Mouse (Mus musculus) lung, embryonic 16.5 days (tissue): Measurements from ENCODE around the gene Gpc3. TPM values are rescaled to one million over a fixed set of nuclear protein-coding genes. Genes with fewer than 3 reads are reported as not detected.
"Not testable (repeated sequence)": the region's sequence is repeated elsewhere in the genome, so short reads cannot be mapped to it uniquely, and the experiment has no call there.

Experiments
- ATAC-seq: fragments of 200-750 bp; cut with Nextera tagmentation; 2 replicates; pipeline ENCODE4 v1.8.0; 2017; ENCODE audit warnings: low read depth, mild to moderate bottlenecking, moderate library complexity
- H3K27ac ChIP-seq: fragments of 300-500 bp; sonication (generic); 2 replicates; pipeline ENCODE4 v1.5.1; 2014; ENCODE audit warnings: mild to moderate bottlenecking, control low read depth, low read length
- H3K27me3 ChIP-seq: fragments of 300-500 bp; sonication (generic); 2 replicates; pipeline ENCODE4 v1.6.1; 2014; ENCODE audit warnings: low read depth, low read length, mixed read lengths; ENCODE audit not compliant: control insufficient read depth, insufficient read depth
- H3K36me3 ChIP-seq: fragments of 300-500 bp; sonication (generic); 2 replicates; pipeline ENCODE4 v1.6.1; 2014; ENCODE audit warnings: low read length; ENCODE audit not compliant: control insufficient read depth, insufficient read depth
- H3K4me1 ChIP-seq: fragments of 300-500 bp; sonication (generic); replicated peaks from 2 replicates; pipeline ENCODE4 v1.6.1; 2014; ENCODE audit warnings: low read length, mixed read lengths; ENCODE audit not compliant: control insufficient read depth, insufficient read depth
- H3K4me2 ChIP-seq: fragments of 300-500 bp; sonication (generic); 2 replicates; pipeline ENCODE4 v1.6.1; 2014; ENCODE audit warnings: low read depth, low read length, control low read depth
- H3K4me3 ChIP-seq: fragments of 300-500 bp; sonication (generic); 2 replicates; pipeline ENCODE4 v1.5.1; 2014; ENCODE audit warnings: mild to moderate bottlenecking, low read length, control low read depth
- H3K9ac ChIP-seq: fragments of 300-500 bp; sonication (generic); 2 replicates; pipeline ENCODE4 v1.6.1; 2014; ENCODE audit warnings: low read length, control low read depth
- H3K9me3 ChIP-seq: fragments of 300-500 bp; sonication (generic); 2 replicates; pipeline ENCODE4 v1.6.1; 2016; ENCODE audit warnings: low read length; ENCODE audit not compliant: control insufficient read depth
- WGBS: fragments of 180-500 bp; shearing (Covaris S2); extraction: QIAGEN DNeasy Blood & Tissue Kit; methylation state at CpG from one replicate; pipeline ENCODE4 v1.1.7; 2014; 5-methylcytosine and 5-hydroxymethylcytosine counted together
- polyA plus RNA-seq: library from polyadenylated mRNA; unstranded; fragments of >200 nt; fragmentation: Nextera tagmentation; extraction: Ambion mirVana; gene quantifications from 2 replicates; pipeline ENCODE4 v1.2.1, GENCODE M21; 2015

Gene Gpc3
- polyA plus RNA-seq, 1 experiment from 2014 or later: 477 TPM

DNA sequence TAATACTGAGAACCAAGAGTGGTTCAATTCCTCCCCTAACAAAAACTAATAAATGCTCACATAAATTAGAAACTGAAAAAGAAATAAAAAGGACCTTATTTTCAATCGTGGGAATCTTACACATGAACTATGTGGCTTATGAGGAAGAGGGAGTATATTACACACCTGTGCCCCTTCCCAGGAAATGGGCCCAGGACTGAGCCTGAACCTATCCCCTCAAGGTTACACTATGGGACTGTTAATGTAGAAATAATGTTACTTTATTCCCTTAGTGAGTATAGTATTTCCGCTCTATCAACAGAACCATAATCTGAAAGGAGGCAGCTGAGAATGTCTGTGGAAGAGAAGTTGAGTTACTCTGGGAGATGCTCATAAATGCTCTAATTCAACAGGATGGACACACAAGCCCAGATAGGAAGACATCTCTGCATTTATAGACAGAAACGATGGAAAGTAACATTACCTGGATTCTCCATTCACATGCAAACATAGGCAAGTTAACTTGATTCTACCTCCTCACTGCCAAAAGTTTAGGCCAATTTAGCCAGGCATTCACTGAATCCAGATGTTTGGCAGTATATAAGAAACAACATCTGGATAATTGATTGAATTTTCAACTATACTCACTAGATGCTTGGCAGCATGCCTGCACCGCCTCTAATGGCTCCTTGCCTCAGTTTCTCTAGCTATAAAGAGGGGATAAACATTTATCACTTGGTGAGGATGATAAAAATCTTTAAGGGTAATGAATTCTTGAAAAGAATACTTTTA is 251.3 kb downstream of the Gpc3 start:
- Histone ChIP-seq H3K9ac (no peak overlapping the region), H3K4me2 (no peak overlapping the region), H3K36me3 (no peaks in the 10 kb centered on the region), H3K4me1 (no peaks in the 10 kb centered on the region), H3K27me3 (no peaks in the 10 kb centered on the region), H3K27ac (no peak overlapping the region), H3K4me3 (no peak overlapping the region), H3K9me3 (no peaks in the 10 kb centered on the region)
- ATAC-seq: no peak
- 91% methylated on average over 4 of the region's 4 CpGs for WGBS

DNA sequence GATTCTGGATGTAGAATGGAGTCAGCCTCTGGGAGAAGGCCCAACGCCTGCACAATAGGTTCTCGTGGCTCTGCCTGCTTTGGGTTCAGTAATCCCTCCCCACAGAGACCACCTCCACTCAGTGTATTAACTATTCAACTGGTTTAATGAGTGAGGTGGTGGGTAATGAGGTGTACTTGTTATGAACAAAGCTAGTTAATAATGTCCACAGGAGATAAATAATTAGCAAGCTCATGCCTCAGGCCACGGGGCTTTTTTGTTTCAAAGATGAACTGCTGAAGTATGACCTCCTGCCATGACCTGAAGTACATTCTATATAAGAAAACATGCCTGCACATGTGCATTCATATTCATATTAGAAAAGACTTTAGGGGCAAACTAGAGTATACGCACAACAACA is 260.8 kb downstream of the Gpc3 start:
- Histone ChIP-seq H3K36me3 (no peaks in the 10 kb centered on the region), H3K4me3 (no peak overlapping the region), H3K27me3 (no peaks in the 10 kb centered on the region), H3K9ac (no peak overlapping the region), H3K4me1 (no peaks in the 10 kb centered on the region), H3K27ac (no peak overlapping the region), H3K4me2 (no peak overlapping the region), H3K9me3 (no peaks in the 10 kb centered on the region)
- no peak for ATAC-seq
- WGBS: 84% methylated on average over 4 of the region's 4 CpGs

DNA sequence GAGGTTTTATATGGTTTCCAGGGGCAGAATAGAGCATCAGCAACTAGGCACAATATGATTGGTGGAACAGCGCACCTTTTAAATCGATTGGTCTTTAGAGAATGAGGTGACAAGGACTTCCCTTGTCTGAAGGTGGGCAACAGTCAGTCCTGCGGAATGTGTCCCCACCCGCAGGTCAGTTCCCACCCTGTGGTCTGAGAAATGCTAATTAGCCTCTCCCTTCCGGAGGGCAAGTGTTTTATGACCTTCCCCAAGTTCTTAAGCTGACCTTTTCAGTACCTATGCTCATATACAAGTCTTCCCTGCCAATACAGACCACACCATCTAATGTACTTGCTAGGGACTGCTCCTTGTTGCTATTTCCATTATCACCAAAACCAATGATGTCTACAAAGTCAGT is 263.1 kb downstream of the Gpc3 start:
- not testable (repeated sequence) for H3K9me3 ChIP-seq, H3K4me2 ChIP-seq, H3K9ac ChIP-seq, H3K36me3 ChIP-seq, ATAC-seq, H3K4me3 ChIP-seq, H3K27me3 ChIP-seq, H3K4me1 ChIP-seq, H3K27ac ChIP-seq
- 73% methylated on average over 5 of the region's 5 CpGs for WGBS

DNA sequence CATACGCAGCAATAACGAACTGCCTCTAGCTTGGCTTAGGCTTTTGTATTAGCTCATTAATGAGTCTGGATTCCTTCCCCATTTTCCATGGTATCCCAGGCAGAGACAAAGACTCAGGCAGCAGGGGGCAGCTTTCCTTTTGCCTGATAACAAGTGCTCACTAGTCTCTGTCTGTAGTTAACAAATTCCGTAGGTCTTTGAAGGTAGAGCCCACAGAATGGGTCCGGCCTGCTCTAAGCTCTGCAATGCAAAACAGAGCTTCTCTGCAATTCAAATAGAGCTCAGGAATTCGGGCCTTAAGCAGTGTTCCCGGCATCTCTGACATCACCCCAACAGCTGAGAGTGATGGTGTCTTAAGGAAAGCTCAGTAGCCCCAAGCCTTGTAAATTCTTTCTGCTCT is 265.0 kb downstream of the Gpc3 start:
- no peak overlapping the region for H3K9ac ChIP-seq
- H3K4me3 ChIP-seq: no peak overlapping the region
- H3K4me2 ChIP-seq: no peak overlapping the region
- H3K36me3 ChIP-seq: no peaks in the 10 kb centered on the region
- no peak overlapping the region for H3K27ac ChIP-seq
- WGBS: 71% methylated on average over 6 of the region's 6 CpGs
- H3K9me3 ChIP-seq: no peaks in the 10 kb centered on the region
- no peaks in the 10 kb centered on the region for H3K4me1 ChIP-seq
- H3K27me3 ChIP-seq: no peaks in the 10 kb centered on the region
- no peak for ATAC-seq

DNA sequence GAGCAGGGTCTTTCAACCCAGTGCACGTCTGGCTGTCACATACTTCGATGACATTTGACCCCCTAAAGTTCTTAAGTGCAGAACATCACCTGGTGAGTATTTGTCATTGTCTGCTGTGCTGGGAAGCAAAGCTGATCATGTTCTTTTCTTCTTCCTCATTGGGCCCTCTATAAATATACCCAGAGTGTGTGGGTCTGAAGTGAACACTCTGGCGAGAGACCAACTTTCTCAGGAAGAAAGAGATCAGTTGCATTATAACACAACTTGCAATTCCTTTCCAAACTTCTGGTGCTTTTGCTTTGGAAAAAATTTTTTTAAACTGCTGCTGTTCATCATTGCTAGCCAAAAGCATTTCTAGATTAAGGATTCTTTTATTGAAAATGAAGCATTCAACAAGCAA is 269.7 kb downstream of the Gpc3 start:
- Histone ChIP-seq H3K4me2 (no peak overlapping the region), H3K4me1 (no peaks in the 10 kb centered on the region), H3K27ac (no peak overlapping the region), H3K27me3 (no peaks in the 10 kb centered on the region), H3K9ac (no peak overlapping the region), H3K36me3 (no peaks in the 10 kb centered on the region), H3K4me3 (no peak overlapping the region), H3K9me3 (no peaks in the 10 kb centered on the region)
- 69% methylated on average over 3 of the region's 3 CpGs for WGBS
- ATAC-seq: no peak

DNA sequence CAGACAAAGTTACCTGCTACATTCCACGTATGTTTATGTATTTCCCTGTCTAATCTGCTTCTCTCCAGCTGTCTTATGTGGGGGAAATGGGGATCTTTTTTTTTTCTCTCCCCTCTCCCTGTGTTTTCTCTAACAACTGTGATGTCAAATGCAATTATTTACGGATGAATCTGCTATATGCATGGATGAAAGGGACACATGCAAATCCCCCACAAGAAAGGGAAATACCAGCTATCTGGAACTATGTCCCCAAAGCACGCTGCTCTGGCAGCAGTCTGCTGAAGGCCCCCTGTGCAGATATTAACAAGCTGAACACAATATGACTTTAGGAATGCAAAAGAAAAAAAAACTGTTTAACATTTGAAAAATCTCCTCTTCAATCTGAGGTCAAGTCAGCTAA is 273.5 kb downstream of the Gpc3 start:
- H3K4me2 ChIP-seq: no peak overlapping the region

DNA sequence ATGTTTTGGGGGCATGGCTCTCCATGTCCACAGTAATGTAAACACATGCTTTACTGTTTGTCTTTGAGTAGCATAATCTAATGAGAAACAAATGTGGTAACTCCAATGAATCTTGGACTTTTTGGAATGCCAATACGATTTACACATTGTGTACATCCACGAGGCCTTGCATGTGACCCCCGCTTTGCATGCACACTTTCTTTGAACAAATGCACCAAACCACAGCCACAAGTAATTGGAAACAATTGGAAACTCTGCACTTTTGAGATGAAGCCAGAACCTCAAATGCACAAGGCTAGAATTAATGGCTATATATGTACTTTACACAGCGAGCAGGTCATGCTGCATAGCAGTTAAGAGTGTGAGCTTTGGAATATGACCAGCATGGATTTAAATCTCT is 292.0 kb downstream of the Gpc3 start:
- WGBS: 72% methylated on average over 4 of the region's 4 CpGs
- Histone ChIP-seq H3K36me3 (no peaks in the 10 kb centered on the region), H3K9me3 (no peaks in the 10 kb centered on the region), H3K4me2 (no peak overlapping the region), H3K27me3 (no peaks in the 10 kb centered on the region), H3K27ac (no peak overlapping the region), H3K4me3 (no peak overlapping the region), H3K4me1 (no peaks in the 10 kb centered on the region), H3K9ac (no peak overlapping the region)
- ATAC-seq: no peak

More for the DNA sequence above, 273.5 kb downstream of the Gpc3 start:
- Histone ChIP-seq H3K27ac (no peak overlapping the region), H3K4me1 (no peaks in the 10 kb centered on the region), H3K27me3 (no peaks in the 10 kb centered on the region), H3K9ac (no peak overlapping the region), H3K36me3 (no peaks in the 10 kb centered on the region), H3K4me3 (no peak overlapping the region), H3K9me3 (no peaks in the 10 kb centered on the region)
- no peak for ATAC-seq
- 68% methylated on average over 3 of the region's 3 CpGs for WGBS

DNA sequence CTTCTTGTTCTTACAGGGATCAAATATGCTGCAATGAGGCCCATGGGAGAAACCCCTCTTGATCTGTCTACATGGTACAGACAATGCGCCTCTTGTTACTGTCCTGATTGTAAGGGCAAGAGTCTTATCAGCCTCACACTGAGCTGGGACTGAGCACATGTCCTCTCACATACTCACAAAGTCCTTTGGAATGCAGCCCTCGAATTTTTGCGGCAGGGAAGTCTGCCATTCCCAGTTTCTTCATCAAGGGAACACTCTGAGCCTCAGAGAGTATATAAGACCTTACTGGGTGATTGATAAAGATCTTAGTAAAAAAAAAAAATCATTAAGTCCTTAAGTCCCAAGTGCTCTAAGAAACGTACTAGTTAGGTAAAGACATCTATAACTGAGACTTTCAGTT is 293.1 kb downstream of the Gpc3 start:
- H3K27ac ChIP-seq: no peak overlapping the region
- no peaks in the 10 kb centered on the region for H3K36me3 ChIP-seq
- no peak overlapping the region for H3K4me2 ChIP-seq
- H3K27me3 ChIP-seq: no peaks in the 10 kb centered on the region
- no peak overlapping the region for H3K9ac ChIP-seq
- no peak for ATAC-seq
- H3K9me3 ChIP-seq: no peaks in the 10 kb centered on the region
- WGBS: 54% methylated on average over 4 of the region's 4 CpGs
- no peaks in the 10 kb centered on the region for H3K4me1 ChIP-seq
- no peak overlapping the region for H3K4me3 ChIP-seq

DNA sequence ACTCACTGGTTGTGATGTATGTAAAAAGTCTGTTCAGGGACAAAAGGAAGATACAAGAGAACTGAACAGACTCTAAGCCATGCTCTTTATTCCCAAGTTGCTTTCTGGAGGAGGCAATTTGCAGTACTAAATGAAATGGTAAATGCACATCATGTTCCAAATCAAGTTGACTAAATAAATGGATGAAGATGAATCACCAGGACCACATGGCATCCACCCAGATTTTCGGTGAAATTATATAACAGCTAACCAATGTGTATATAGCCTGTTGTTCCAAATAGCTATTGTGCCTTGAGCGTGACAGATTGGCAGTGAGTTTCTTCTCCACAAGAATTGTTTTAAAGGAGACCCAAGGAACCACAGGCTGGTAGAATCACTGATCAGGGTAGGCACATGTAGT is 302.8 kb downstream of the Gpc3 start:
- no peaks in the 10 kb centered on the region for H3K9me3 ChIP-seq

DNA sequence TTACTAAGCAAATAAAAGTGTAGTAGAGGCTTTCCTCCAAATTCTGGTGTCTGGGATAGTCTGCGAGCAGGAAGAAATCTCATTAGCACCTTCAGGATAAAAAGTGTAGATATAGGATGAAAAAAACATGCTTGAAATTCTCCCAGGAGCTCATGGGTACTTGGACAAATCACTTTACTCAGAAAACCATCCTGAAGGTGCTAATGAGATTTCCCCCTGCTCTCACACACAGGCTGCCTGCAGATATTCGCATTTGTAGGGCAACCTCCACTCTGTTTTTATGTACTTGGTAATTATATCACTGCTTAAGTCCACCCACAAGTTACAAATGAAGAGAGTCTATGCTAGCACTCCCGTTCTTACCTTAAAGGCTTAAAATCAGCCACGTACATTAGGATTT is 308.5 kb downstream of the Gpc3 start:
- WGBS: 77% methylated on average over 4 of the region's 4 CpGs

More for the DNA sequence above, 302.8 kb downstream of the Gpc3 start:
- H3K9ac ChIP-seq: no peak overlapping the region
- no peaks in the 10 kb centered on the region for H3K36me3 ChIP-seq
- no peak for ATAC-seq
- H3K4me2 ChIP-seq: no peak overlapping the region
- 83% methylated on average over 2 of the region's 2 CpGs for WGBS
- H3K4me3 ChIP-seq: no peak overlapping the region
- H3K27ac ChIP-seq: no peak overlapping the region
- H3K27me3 ChIP-seq: no peaks in the 10 kb centered on the region
- no peaks in the 10 kb centered on the region for H3K4me1 ChIP-seq

More for the DNA sequence above, 308.5 kb downstream of the Gpc3 start:
- Histone ChIP-seq H3K36me3 (no peaks in the 10 kb centered on the region), H3K4me3 (no peak overlapping the region), H3K9ac (no peak overlapping the region), H3K4me2 (no peak overlapping the region), H3K27ac (no peak overlapping the region), H3K27me3 (no peaks in the 10 kb centered on the region), H3K4me1 (no peaks in the 10 kb centered on the region), H3K9me3 (no peaks in the 10 kb centered on the region)
- no peak for ATAC-seq
